Mouse (Mus musculus) liver, postnatal 0 days (tissue): ENCODE results near the gene Actl6a.
"Not testable (repeated sequence)": the region's sequence is repeated elsewhere in the genome, so short reads cannot be mapped to it uniquely, and the experiment has no call there.

Experiments used
- CTCF ChIP-seq: sonication (generic); IDR thresholded peaks from 2 replicates; pipeline ENCODE4 v1.5.1; 2016; ENCODE audit warnings: antibody characterized with exemption, low read depth
- EP300 ChIP-seq: IDR thresholded peaks from 2 replicates; pipeline ENCODE4 v1.6.1; 2016; ENCODE audit warnings: antibody characterized with exemption, low read depth, mild to moderate bottlenecking

DNA sequence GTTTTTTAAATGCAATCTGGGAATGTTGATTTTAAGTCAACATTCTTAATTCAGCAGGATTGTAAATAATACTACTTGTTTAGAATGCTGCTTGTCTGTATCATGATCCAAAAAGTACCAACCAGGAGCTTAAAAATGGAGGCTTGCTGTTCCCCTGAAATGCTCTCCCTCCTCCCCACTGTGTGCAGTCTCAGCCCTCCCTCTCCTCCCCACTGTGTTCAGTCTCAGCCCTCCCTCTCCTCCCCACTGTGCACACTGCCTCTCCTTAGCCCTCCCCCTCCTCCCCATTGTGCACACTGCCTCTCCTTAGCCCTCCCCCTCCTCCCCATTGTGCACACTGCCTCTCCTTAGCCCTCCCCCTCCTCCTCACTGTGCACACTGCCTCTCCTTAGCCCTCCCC, 39.3 kb downstream of the Actl6a start:
- TF ChIP-seq CTCF, EP300: not testable (repeated sequence)
